Mouse (Mus musculus): ENCODE results near the gene Wnt10b. TPM values are rescaled to one million over a fixed set of nuclear protein-coding genes. Genes with fewer than 3 reads are reported as not detected.
"Not testable (repeated sequence)": the region's sequence is repeated elsewhere in the genome, so short reads cannot be mapped to it uniquely, and the experiment has no call there.

Wnt10b gene
- polyA plus RNA-seq, 1 experiment from 2014 or later: not detected

- Histone ChIP-seq H3K4me3 (peak overlapping the region; percentile 99), H3K36me3 (peaks cover 22% of the 10 kb centered on the region), H3K27ac (replicated peaks) (peak overlapping the region; percentile 94), H3K4me2 (peak overlapping the region; percentile 77), H3K27me3 (peaks cover 26% of the 10 kb centered on the region), H3K4me1 (replicated peaks) (peaks cover 29% of the 10 kb centered on the region), H3K9ac (peak overlapping the region; percentile 97), H3K9me3 (no peaks in the 10 kb centered on the region)
- peak; percentile 74 for ATAC-seq (ENCODE audit: low read depth)
- WGBS: under 1% methylated on average over 22 of the region's 24 CpGs
These were observed 15.7 kb downstream of the Wnt10b start for GRCm38 (mm10) chr15:98762201-98762621.

- Histone ChIP-seq H3K9me3 (no peaks in the 10 kb centered on the region), H3K9ac (no peak overlapping the region), H3K4me2 (no peak overlapping the region), H3K27me3 (no peaks in the 10 kb centered on the region), H3K4me1 (replicated peaks) (peaks cover 4% of the 10 kb centered on the region; the same call in 1 of the 2 replicates), H3K27ac (replicated peaks) (no peak overlapping the region), H3K4me3 (no peak overlapping the region), H3K36me3 (peaks cover 21% of the 10 kb centered on the region)
- ATAC-seq (ENCODE audit: low read depth): no peak
- 90% methylated on average over 2 of the region's 2 CpGs for WGBS
These were observed 23.8 kb downstream of the Wnt10b start for GRCm38 (mm10) chr15:98754125-98754524.

DNA sequence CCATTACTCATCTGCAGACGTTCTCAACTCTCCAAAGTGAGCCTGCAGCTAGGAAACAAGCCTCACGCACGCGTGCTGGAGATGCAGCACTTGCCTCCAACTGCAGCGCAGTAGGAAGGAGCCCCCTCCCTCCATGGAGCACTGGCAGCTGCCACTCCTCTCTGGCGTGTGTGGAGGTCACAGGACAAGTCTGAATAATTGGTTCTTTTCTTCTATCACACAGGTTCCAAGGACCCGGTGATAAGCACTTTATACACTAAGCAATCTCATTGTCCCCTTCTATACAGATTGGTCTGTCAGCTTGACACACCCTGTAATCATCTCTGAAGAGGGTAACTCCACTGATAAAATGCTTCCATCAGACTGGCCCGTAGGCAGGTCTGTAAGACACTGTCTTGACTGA is 24.9 kb downstream of the Wnt10b start:
- Histone ChIP-seq H3K4me3 (no peak overlapping the region), H3K36me3 (peaks cover 11% of the 10 kb centered on the region; the same call in 1 of the 2 replicates)
- WGBS: 76% methylated on average over 8 of the region's 8 CpGs

GRCm38 (mm10) chr15:98749093-98749492 is 28.9 kb downstream of the Wnt10b start:
- no peak overlapping the region for H3K4me2 ChIP-seq
- H3K9me3 ChIP-seq: no peaks in the 10 kb centered on the region
- no peak overlapping the region for H3K9ac ChIP-seq
- 94% methylated on average over 2 of the region's 2 CpGs for WGBS
- no peak overlapping the region for H3K27ac ChIP-seq (replicated peaks)
- peaks cover 9% of the 10 kb centered on the region for H3K4me1 ChIP-seq (replicated peaks)
- H3K36me3 ChIP-seq: no peaks in the 10 kb centered on the region
- no peak overlapping the region for H3K4me3 ChIP-seq
- H3K27me3 ChIP-seq: no peaks in the 10 kb centered on the region
- no peak for ATAC-seq (ENCODE audit: low read depth)

More for the DNA sequence above, 24.9 kb downstream of the Wnt10b start:
- Histone ChIP-seq H3K9ac (no peak overlapping the region), H3K27ac (replicated peaks) (no peak overlapping the region), H3K9me3 (no peaks in the 10 kb centered on the region), H3K27me3 (no peaks in the 10 kb centered on the region), H3K4me2 (no peak overlapping the region), H3K4me1 (replicated peaks) (peaks cover 8% of the 10 kb centered on the region)
- ATAC-seq (ENCODE audit: low read depth): no peak

- no peak overlapping the region for H3K4me2 ChIP-seq
- WGBS: 86% methylated on average over 6 of the region's 6 CpGs
- H3K4me1 ChIP-seq (replicated peaks): peaks cover 9% of the 10 kb centered on the region
- no peaks in the 10 kb centered on the region for H3K9me3 ChIP-seq
- no peak overlapping the region for H3K27ac ChIP-seq (replicated peaks)
- H3K9ac ChIP-seq: no peak overlapping the region
- H3K27me3 ChIP-seq: no peaks in the 10 kb centered on the region
- no peak overlapping the region for H3K4me3 ChIP-seq
- no peak for ATAC-seq (ENCODE audit: low read depth)
- peaks cover 5% of the 10 kb centered on the region for H3K36me3 ChIP-seq
These were observed 30.7 kb downstream of the Wnt10b start for GRCm38 (mm10) chr15:98747296-98747695.

DNA sequence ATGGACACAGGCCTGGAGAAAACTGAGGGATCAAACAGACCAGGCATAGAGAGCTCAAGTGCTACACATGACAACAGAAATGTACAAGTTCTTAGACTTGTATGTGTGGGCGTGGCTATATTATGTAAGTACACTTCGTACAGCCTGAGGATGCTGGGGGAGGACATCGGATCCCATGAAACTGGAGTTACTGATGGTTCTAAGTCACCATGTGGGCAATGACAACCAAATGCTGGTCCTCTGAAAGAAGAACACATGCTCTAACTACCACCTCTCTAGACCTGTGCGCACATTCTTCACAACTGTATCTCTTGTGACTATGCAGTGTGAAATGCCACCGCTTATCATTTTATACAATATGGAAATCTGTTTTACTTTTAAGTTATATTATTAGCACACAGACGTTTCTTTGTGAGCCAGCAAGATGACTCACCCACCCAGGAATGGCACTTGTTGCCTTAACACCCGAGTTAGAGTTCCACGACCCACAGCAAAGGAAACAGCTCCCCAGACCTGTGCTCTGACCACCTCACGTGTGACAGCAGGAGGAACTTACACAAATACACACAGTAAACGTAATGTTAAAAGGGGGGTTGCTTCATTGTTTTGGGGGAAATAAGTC is 31.5 kb downstream of the Wnt10b start:
- H3K36me3 ChIP-seq: peaks cover 14% of the 10 kb centered on the region
- no peaks in the 10 kb centered on the region for H3K27me3 ChIP-seq
- ATAC-seq (ENCODE audit: low read depth): no peak
- no peak overlapping the region for H3K4me2 ChIP-seq
- H3K9me3 ChIP-seq: no peaks in the 10 kb centered on the region
- no peak overlapping the region for H3K4me3 ChIP-seq
- H3K27ac ChIP-seq (replicated peaks): no peak overlapping the region
- WGBS: 86% methylated on average over 10 of the region's 10 CpGs
- peaks cover 9% of the 10 kb centered on the region for H3K4me1 ChIP-seq (replicated peaks)
- H3K9ac ChIP-seq: no peak overlapping the region

DNA sequence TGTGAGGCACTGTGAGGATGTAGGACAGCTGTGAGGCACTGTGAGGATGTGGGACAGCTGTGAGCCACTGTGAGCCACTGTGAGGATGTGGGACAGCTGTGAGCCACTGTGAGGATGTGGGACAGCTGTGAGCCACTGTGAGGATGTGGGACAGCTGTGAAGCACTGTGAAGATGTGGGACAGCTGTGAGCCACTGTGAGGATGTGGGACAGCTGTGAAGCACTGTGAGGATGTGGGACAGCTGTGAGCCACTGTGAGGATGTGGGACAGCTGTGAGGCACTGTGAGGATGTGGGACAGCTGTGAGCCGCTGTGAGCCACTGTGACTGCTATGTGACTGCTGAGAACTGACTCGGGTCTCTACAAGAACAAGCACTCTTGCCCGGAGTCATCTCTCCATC is 34.1 kb downstream of the Wnt10b start:
- not testable (repeated sequence) for H3K4me1 ChIP-seq (replicated peaks); H3K27ac ChIP-seq (replicated peaks); H3K9ac ChIP-seq; H3K9me3 ChIP-seq; H3K4me2 ChIP-seq; H3K27me3 ChIP-seq; ATAC-seq (ENCODE audit: low read depth); H3K4me3 ChIP-seq
- WGBS: 84% methylated on average over 3 of the region's 3 CpGs
- peaks cover 39% of the 10 kb centered on the region for H3K36me3 ChIP-seq

- Histone ChIP-seq H3K27me3 (no peaks in the 10 kb centered on the region), H3K4me2 (no peak overlapping the region), H3K36me3 (peaks cover 47% of the 10 kb centered on the region), H3K4me1 (replicated peaks) (peaks cover 4% of the 10 kb centered on the region), H3K4me3 (no peak overlapping the region), H3K27ac (replicated peaks) (no peak overlapping the region), H3K9ac (no peak overlapping the region), H3K9me3 (no peaks in the 10 kb centered on the region)
- 88% methylated on average over 8 of the region's 8 CpGs for WGBS
- no peak for ATAC-seq (ENCODE audit: low read depth)
These were observed 35.1 kb downstream of the Wnt10b start for GRCm38 (mm10) chr15:98742766-98743428.

DNA sequence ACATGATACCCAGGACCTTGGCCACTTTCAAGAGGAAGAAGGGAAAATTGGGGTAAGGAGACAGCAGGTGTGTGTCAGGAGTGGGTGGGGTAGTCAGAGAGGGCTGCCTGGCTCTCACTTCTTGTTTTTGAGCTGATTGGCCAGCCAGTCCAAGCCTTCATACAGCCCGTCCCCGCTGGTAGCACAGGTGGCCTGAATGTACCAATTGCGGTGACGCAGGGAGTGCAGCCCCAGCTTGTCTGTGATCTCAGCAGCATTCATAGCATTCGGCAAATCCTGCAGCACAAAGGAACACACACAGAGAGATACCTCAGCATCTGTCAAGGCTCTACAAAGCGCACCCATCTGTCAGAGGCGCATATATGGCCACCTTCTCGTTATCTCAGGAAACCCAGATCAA is 37.7 kb downstream of the Wnt10b start:
- no peaks in the 10 kb centered on the region for H3K27me3 ChIP-seq
- 91% methylated on average over 8 of the region's 8 CpGs for WGBS
- peaks cover 71% of the 10 kb centered on the region for H3K36me3 ChIP-seq
- H3K4me2 ChIP-seq: no peak overlapping the region
- H3K4me3 ChIP-seq: no peak overlapping the region
- no peaks in the 10 kb centered on the region for H3K4me1 ChIP-seq (replicated peaks)
- ATAC-seq (ENCODE audit: low read depth): no peak
- no peak overlapping the region for H3K27ac ChIP-seq (replicated peaks)
- H3K9ac ChIP-seq: no peak overlapping the region
- no peaks in the 10 kb centered on the region for H3K9me3 ChIP-seq

DNA sequence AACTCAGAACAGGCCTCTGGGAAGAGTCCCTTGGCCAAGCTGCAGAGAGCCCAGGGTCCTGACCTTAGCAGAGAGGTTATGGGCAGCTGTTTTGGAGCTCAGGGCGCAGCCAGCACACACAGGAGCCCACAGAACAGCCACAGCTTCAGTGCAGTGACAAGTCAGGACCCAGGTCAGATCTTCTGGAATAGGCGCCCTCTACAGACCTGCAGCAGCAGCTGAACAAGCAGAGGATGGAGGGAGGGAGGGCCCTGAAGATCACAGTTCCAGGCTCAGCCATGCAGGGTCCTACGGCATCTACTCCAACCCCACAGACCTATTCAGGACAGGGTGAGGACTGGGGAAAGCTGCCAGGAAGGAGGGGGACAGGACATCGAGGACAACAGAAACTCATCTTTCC is 39.2 kb downstream of the Wnt10b start:
- Histone ChIP-seq H3K4me2 (no peak overlapping the region), H3K36me3 (peaks cover 78% of the 10 kb centered on the region), H3K27ac (replicated peaks) (no peak overlapping the region), H3K27me3 (no peaks in the 10 kb centered on the region), H3K9ac (no peak overlapping the region), H3K9me3 (no peaks in the 10 kb centered on the region), H3K4me1 (replicated peaks) (no peaks in the 10 kb centered on the region), H3K4me3 (no peak overlapping the region)
- WGBS: 66% methylated on average over 4 of the region's 4 CpGs
- ATAC-seq (ENCODE audit: low read depth): no peak

- peaks cover 78% of the 10 kb centered on the region for H3K36me3 ChIP-seq
- no peak for ATAC-seq (ENCODE audit: low read depth)
These were observed 40.1 kb downstream of the Wnt10b start for GRCm38 (mm10) chr15:98737881-98738280.

GRCm38 (mm10) chr15:98736521-98736920 is 41.4 kb downstream of the Wnt10b start:
- peaks cover 65% of the 10 kb centered on the region for H3K36me3 ChIP-seq
- 91% methylated on average over 10 of the region's 10 CpGs for WGBS
- H3K27me3 ChIP-seq: no peaks in the 10 kb centered on the region
- ATAC-seq (ENCODE audit: low read depth): no peak
- no peaks in the 10 kb centered on the region for H3K4me1 ChIP-seq (replicated peaks)
- no peak overlapping the region for H3K9ac ChIP-seq
- H3K4me2 ChIP-seq: no peak overlapping the region
- H3K4me3 ChIP-seq: no peak overlapping the region
- no peaks in the 10 kb centered on the region for H3K9me3 ChIP-seq
- H3K27ac ChIP-seq (replicated peaks): no peak overlapping the region

More at GRCm38 (mm10) chr15:98737881-98738280, 40.1 kb downstream of the Wnt10b start:
- Histone ChIP-seq H3K4me1 (replicated peaks) (no peaks in the 10 kb centered on the region), H3K27me3 (no peaks in the 10 kb centered on the region), H3K9me3 (no peaks in the 10 kb centered on the region), H3K4me3 (no peak overlapping the region), H3K9ac (no peak overlapping the region), H3K4me2 (no peak overlapping the region), H3K27ac (replicated peaks) (no peak overlapping the region)

Data from neural tube, embryonic 13.5 days (tissue).